Mouse (Mus musculus): ENCODE data around the gene Impdh1. TPM values are rescaled to one million over a fixed set of nuclear protein-coding genes. Genes with fewer than 3 reads are reported as not detected.

Impdh1 gene
- total RNA-seq, 2 experiments from 2014 or later: 21.5 to 26.3 TPM

Small RNA genes within 50 kb of the gene (microRNA-seq; reads per million reads assigned to microRNA genes)
- gene Gm24303 (ENCODE audit: borderline number of aligned reads in 2 of 2): 0 reads per million in 2 experiments

Other genes with a start within 250 kb of the Impdh1 start
- gene Lep, start 156.1 kb downstream of the Impdh1 start, total RNA-seq (2021): under 1 TPM in 1 of 2 experiments, not detected in 1; 0.22 TPM
- gene Rbm28, start 51.4 kb downstream of the Impdh1 start, total RNA-seq (2021): 10 to 100 TPM; 19.9 to 20.1 TPM
- 1 to 10 TPM; 3.6 to 4.0 TPM for gene Prrt4, start 36.8 kb downstream of the Impdh1 start, total RNA-seq (2021)
- gene Hilpda, start 56.1 kb upstream of the Impdh1 start, total RNA-seq (2021): 1 to 10 TPM; 4.4 to 5.7 TPM
- under 1 TPM in 1 of 2 experiments, not detected in 1; 0.27 TPM for gene Fam71f2, start 63.2 kb upstream of the Impdh1 start, total RNA-seq (2021)
- gene Fam71f1, start 102.8 kb upstream of the Impdh1 start, total RNA-seq (2021): not detected
- 100 to 1,000 TPM; 240 to 254 TPM for gene Calu, start 131.7 kb upstream of the Impdh1 start, total RNA-seq (2021)
- under 1 TPM in 1 of 2 experiments, not detected in 1; 0.11 TPM for gene Opn1sw, start 172.1 kb upstream of the Impdh1 start, total RNA-seq (2021)
- 1 to 10 TPM; 1.7 to 3.0 TPM for gene Ccdc136, start 179.9 kb upstream of the Impdh1 start, total RNA-seq (2021)
- 100 to 1,000 TPM; 205 to 216 TPM for gene Flnc, start 216.9 kb upstream of the Impdh1 start, total RNA-seq (2021)

All from heart, postnatal 36 days (tissue).